Mouse (Mus musculus): Measurements from ENCODE around the gene Kcnab2. TPM values are rescaled to one million over a fixed set of nuclear protein-coding genes. Genes with fewer than 3 reads are reported as not detected.

Gene Kcnab2
- 100 to 1,000 TPM in 1 of 2 experiments, 10 to 100 TPM in 1; 91.1 to 112 TPM for polyA plus RNA-seq (2017; shearing (Covaris generic))

DNA sequence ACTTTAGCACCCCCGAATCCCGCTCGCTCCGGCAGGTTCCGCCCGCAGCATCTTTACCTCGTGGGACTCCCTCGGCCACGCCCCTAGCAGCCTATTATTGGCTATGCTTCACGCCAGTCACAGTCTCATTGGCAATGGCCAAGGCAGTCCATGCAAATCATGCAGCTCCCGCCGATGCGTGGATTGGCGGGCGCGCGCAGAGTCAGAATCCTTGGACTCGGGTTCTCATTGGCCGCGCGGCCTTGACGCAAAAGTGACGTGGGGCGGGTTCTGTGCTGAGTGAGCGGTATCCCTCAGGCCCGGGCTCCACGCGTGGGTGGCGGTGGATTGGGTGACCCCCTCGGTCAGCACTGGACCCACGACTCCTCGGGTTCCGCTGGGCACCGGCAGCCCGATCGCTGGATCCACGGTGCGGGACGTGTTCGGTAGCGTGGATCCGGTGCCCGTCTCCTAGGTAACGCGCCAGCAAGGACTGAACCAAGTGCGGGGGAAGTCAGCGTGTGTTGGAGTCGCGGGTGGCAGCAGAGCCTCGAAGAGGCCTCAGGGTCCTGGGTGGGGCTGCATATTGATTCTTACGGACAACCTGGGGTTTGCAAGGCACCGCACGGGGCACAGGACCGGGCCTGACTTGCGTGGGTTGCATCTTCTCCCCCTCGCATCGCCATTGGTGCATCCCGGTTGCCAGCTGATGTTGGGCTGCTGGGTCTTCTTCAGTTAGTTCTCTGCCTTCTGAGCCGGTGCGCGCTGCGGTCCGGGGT is at the start of gene Kcnab2:
Gene Kcnab2, minus strand, starts transcription at position 406 of the 758 bp plus-strand sequence.
- peak; percentile 95 for ATAC-seq

DNA sequence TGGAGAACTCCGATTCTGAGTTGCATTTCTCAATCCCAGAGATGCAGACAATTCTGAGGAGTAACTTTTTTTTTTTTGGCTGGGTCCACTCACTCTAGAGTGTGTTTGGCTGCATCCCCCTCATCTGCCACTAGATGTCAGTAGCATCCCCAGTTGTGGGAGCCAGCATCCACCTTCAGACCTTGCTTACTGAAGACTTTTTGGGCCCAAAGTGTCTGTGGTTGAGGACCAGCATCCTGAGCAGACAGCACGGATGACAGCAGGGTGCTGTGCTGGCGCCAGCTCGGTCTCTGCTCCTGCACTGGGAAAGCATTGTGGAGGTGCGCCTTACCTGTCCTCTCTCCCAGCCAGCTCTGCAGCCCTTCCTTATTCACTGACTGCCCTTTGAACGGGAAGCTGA is 42.4 kb upstream of the Kcnab2 start:
- ATAC-seq, result peak; percentile 52

DNA sequence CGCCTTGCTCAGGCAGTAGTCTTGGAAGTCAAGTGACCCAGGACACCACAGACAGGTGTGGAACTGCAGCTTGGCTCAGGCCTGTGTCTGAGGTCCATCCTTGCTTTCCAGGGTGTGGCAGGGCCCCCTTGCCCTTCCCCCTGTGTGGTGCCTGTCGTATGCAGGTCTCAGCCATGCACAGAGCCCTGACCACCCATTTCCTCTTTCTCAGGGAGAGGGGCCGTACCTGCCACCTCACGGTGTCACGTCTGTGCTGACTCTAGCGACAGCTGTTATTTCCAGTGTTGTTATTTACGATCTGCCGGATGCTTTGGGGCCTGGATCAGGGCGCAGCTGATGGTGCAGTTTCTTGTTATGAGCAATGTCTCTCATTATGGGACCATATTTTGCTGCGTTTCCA is 41.4 kb upstream of the Kcnab2 start:
- ATAC-seq, result no peak

DNA sequence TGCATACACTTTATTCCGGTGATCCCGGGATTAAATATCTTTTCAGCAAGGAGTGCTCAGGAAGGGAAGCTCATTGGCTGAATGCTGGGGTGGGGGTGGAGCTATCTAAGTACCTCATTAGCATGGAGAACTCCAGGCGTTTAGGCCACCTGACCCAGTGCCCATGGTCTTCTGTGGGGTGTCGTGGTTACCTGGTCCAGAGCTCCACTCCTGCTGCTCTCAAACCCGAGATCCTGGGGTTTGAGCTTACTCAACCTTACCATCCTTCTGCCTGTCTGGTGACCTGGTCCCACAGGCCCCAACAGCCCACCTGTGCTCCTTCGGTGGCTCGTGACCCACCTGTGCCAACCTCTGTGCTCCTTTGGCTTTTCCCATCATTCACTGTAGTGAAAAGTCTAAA is 37.2 kb upstream of the Kcnab2 start:
- no peak for ATAC-seq

DNA sequence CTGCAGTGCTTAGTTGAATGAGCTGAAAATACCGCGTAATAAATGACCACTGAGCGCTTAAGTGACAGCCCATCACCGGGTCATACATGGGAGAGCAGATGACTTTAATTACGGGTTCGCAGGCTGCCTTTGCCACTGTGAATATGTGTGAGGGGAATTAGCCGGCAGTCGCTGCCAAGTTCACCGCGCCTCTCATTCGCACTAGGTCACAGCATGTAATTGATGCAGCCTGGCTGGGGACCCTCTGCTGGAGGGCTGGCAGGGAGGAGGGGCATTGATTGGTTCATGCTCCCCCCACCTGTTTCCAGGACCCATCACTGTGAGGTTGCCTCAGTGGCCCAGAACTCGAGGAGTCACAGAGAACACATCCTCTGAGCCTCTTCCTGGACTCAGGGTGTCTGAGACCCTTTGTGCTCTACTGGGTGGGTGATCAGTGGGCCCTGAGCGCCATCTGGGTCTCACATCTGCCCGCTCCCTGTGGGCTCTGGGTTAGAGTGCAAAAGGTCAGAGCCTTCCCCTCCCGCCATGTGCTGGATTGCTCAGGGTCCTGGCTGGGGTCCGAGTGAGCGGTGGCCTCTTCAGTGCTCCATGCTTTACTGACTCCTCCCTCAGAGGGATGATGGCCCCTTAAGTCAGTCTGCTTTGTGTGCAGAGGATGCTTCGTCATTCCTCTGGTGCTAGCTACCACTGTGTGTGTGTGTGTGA is 34.7 kb upstream of the Kcnab2 start:
- no peak for ATAC-seq

DNA sequence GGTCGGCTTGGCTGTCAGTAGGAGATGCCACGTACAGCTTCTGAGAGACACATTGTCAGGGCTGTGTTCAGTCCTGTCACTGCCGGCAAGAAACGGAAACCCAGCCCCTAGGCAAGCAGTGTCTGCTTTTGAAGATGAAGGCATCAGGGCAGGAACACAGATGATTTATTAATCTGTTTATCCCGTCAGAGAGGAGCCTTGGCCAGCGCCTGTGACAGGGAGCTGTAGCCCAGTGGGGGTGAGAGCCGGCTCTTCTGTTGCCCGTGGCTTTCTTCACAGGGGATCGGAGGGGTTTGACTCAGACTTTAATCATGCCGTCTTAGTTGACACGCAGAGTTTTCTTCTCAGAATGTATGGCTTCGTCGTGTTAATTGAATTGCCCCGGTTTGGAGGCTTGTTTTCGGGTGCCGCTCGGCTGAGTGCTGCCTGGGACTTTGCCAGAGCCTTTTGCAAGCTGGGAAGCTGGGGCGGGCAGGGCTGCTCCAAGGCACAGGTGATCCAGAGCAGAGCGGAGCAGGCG is 16.7 kb upstream of the Kcnab2 start:
- ATAC-seq, result no peak

DNA sequence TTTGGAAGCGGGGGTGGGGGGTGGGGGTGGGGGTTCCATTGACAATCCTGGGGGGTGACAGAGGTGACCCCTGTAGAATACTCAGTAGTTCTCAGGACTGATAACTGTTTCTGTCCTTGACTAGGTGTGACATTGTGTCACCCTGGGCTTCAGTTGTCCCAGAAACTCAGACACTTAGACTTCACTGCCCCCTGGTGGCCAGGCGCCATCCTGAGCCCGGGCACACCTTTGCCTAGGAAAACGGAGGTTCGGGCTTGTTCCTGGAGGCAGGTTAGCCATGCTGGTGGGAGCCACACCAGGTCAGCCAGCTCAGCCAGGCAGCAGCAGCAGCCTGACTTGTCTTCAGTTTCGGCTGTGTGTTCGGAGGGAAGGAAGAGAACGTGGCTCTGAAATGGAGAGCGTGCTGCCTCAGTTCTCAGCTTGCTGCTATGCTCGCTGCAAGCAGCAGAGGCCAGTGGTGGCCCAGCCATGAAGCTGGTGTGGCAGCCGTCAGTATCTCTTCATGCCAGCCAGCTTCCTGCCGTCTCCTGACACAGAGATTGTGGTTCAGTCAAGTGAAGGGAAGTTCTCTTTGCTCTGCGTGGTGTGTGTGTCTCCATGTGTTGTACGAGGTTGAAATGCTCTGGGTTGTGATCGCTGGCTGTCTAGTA is 13.7 kb upstream of the Kcnab2 start:
- peak; percentile 86 for ATAC-seq

DNA sequence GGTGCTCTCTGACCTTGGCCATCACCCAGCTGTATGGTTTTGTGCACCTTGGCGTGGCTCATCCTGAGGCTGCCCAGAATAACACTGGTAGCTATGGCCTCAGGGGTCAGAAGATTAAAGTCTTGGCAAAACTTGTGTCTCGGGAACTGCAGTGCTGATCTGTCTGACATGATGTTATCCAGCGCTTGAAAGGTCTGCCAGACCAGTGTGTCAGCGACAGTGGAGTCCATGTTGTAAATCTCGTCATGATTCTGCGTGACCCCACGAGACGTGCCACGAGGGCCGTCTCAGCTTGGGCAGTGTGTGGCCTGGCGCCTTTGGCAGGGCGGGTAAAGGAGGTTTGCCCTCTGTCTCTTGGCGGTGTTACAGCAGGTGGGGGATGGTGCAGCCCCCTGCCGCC is 12.6 kb upstream of the Kcnab2 start:
- no peak for ATAC-seq

DNA sequence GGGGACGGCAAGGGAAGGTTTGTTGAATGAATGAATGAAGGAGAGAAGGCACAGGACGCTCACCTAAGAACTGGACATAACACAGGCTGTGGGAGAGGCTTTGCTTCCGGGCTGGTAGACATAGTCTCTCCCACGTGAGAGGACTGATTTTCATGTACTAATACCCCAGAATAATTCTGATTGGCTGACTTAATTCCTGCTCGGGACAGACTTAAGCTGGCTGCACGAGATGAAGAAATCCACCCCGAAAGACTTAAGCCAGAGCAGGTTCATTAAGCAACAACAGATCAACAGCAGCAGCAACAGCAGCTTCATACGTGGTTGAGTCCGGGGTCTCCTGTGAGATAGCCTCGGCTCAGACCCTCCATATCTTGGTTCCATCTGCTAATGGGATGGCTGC is 10.4 kb upstream of the Kcnab2 start:
- ATAC-seq, result no peak

DNA sequence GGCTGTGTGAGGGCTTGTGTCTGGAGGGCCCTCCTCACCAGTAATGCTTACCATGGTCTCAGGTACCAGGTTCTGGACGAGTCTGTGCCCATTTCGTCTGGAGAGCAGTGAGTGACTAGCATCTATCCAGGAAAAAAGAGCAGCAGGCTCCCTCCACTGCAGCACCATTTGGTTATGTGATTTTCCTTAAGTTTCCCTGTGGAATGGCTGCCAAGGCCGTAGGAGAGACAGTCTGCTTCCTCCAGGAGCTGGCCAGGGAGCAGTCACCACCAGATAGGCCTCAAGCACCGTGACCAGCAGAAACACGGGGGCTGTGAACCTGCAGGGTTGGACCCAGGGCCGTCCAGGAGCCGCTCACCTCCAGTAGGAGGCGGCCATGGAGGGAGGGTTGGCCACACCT is 2.8 kb upstream of the Kcnab2 start:
- ATAC-seq, result no peak

DNA sequence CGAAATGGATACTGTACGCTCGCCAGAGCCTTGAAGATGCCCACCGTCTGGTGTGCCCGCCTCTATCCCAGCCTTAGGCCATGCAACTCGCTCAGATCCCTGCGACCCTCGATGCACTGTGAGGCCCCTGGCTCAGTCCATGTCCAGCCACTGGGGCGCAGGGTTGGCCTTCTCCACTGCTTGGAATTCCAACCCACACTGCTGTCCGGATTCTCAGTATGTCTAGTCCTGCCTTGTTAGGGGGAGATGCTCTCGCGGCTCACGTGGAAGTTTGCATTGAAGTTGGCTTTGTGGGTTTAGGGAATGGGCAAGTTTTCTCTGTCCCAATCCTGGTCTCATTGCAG is 525 bp upstream of the Kcnab2 start:
- no peak for ATAC-seq

DNA sequence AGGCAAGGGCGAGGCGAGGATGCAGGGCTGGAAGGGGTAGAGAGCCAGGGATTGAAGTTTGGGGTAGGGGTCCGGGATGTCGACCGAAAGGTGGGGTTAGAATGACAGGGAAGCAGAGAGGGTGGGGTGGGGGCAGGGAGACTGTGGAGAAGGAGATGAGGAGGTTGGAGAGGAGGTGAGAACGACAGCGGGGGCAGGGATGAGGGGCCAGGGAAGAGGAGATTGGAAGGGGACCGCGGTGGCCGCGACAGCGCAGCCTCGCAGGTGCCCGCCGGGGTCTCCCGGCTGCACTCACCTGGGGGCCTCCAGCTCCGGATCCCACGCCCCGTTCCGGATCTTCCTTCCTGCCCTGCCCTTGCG is 585 bp downstream of the Kcnab2 start:
- no peak for ATAC-seq

DNA sequence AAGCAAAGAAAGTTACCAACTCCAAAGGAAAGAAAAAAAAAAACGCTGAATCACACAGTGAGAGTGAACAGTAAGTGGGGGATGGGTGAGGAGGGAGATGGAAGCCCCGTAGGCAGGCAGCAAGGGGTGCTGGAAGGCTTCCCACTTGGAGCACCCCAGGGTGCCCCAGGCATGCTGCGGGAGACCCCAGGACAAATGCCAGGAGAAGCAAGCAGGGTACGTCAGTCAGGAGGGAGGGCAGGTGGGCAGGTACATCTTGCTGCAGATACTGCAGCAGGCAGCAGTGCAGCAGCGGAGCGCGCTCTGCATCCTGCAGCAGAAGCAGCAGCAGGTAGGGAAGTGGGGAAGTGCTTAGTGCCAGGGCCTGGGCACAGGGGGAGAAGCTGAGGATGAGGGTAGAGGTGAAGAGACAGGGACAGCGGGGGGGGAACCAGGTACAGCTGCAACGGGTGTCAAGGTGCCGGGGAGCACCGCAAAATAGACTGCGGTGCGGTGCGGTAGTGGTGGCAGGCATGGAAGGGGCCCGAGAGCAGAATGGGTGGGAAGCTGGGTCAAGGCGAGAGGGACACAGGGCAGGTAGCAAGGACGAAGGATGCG is 1.1 kb downstream of the Kcnab2 start, which contains the start of gene Nphp4:
Gene Nphp4, plus strand, starts transcription at position 280 of the 597 bp plus-strand sequence.
- ATAC-seq, result no peak

DNA sequence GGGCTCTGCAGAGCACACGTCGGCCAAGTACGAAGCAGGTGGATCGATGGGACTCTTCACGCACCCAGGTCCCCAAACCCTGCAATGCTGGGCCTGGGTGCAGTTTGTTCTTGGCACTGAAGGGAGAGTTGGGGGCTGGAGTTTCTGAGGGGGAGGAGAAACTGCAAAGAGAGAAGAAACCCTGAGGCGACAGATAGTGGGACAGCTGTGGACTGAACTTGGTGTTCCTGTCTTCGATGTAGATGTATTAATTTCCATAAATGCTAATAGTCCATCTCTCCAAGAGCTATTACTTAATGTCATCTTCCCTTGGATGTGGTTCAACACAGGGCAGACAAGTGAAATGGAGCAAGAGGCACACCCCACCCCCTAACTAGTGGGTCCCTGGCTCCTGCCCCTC is 1.7 kb downstream of the Kcnab2 start:
- ATAC-seq, result no peak

DNA sequence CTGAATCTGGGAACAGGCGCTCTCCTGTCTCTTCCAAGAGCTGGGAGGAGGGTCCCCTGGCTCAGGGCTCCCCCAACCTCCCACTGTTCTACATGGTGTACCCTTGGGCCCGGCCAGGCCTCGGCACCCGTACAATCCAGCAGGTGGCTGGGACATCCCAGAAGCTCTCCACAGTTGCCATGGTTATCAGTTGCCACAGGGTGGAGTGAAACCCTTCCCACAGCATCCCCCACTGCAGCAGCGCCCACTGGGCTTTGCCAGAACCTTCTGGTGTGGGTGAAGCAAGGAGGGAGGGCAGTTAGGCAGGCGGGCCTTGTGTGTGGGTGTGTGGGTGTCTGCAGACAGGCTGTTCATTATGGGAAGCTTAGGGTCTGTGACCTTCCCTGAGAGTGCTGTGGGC is 9.7 kb downstream of the Kcnab2 start:
- no peak for ATAC-seq

DNA sequence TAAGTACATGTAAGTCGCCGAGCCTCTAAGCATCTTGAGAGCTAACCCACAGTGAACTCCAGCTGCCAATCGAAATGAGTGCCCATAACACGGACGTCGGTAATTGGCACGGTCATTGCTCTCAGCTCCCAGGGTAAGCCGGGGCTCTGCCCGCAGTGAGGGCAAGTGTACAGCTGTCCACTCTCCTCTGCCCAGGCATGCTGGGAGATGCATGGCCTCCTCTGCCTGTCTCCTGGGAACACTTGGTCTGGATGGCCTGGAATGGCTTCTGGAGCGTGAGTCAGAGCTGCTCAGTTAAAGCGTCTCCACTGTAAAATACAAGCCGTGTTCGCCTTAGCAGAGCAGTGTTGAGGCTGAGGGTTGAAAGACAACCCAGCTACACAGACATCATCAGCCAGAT is 11.1 kb downstream of the Kcnab2 start:
- ATAC-seq, result no peak

DNA sequence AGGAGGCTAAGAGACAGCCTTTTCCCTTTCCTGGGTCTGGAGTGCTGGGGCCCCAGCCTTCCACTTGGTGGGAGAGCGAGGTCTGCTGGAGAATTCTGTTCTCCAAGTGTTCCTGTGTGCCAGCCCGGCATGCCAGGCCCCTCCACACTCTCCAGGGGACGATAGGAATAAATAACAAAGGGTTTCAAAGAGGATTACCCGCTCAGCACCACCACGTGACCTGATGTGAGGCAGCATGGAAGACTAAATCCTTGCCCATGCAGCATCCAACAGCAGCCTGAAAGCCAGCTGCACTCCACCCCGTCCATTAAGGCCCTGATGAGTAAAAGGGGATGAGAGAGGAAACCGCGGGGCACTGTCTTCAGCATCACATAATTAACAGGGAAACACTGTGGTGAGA is 12.6 kb downstream of the Kcnab2 start:
- ATAC-seq, result no peak

DNA sequence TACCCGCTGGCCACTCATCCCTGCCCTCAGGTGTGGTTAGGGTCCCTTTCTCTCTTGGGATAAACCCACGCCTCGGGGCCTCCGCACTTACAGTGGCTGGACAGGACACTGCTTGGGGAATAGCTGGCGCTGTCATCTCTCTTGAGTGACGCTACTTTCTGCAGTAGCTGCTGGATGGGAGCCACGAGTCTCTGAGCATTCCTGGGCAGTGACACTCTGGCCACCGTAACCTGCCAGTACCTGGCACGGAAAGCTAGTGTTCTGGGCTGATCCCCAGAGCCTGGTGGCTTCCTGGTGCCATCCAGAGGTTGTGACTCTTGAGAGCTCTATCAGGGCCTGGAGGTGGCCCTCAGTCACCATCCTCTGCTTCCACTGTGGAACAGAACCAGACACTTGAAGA is 14.5 kb downstream of the Kcnab2 start:
- ATAC-seq, result no peak

DNA sequence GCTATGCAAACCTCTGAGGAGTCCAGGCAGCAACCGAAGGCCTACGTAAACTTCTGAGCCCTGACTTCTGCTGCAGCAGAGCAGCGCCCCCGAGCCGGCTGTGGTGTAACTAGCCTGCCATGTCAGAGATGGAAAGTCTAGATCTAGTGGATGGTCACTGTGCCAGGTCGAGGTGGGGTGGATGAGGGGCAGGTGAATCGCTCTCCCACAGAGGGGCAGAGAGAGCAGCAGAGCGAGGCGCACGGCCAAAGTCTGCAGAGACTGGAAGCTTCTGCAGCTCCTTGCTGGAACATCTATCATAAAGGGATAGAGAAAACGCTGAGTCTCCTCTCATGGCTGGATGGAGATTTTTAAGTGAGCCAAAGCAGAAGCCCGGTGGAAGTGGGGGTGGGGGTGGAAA is 15.2 kb downstream of the Kcnab2 start:
- no peak for ATAC-seq

DNA sequence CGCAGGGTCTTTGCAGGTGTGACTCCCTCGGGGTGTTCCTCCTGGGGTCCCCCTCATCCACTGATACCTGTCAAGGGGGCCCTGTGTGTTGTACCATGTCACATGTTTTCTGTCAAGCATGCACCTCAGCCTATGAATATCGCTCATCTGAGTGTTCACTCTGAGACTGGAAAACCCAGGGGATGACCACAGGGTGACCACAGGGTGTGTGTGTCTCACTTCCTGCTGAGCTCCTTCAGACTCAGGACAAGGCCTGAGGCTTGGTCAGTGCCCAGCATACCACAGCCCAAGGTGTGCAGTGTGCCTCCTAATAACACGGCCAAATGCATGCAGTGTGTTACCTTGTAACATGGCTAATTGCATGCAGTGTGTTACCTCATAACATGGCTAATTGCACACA is 20.0 kb downstream of the Kcnab2 start:
- ATAC-seq, result no peak

DNA sequence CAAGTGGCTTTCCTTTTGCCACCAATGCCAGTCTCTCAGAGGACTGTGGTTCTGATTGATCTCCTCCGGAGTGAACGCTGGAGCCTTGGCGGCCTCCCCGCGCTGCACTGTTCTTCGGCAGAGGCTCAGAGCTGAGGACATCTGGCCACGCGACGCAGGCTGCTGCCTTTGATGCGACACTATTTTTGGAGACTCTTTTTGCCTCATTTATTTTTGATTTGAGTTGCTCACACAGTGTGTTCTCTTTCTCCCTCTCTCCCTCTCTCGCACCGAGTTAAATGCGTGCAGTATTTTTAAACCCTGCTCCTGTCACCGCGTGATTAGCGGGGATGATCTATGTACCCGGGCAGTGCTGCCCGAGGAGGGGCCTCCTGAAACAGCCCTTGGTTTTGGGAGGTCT is 21.1 kb downstream of the Kcnab2 start:
- ATAC-seq, result no peak

DNA sequence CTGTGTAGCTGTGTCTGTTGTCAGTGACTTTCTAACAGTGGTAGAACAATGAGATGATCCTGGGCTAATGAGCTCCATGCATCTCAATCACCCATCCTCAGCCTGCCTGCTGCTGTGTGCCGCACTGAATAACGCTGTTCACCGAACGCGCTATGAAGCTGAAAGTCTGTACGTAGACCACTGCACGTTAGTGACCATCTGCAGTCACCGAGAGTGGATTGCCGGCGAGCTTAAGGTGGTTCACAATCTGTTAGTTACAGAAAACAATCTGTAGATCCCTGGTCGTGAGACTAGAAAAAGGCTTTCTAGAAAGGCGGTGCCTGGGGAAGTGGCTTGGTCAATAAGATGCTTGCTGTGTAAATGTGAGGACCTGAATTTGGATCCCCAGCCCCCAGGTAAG is 23.5 kb downstream of the Kcnab2 start:
- no peak for ATAC-seq

DNA sequence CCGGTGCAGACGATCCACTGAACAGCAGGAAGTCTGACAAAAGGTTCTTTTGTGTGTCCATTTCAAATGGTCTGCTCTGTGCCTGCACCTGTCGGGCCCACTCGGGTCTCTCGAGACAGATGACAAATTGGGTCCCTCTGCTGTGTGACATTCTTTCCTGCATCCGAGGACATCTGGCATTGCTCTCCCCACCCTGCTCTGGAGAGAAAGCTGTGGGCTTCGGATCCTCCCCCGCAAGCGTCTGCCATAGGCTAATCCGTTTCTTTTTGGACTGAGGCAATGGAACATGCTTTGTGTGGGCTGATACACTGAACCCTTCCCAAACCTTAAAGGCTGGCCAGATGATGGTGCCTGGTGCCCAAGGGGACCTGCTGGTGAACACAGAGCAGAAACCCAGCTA is 24.6 kb downstream of the Kcnab2 start:
- no peak for ATAC-seq
